Mouse (Mus musculus): Measurements from ENCODE around the gene Gm39653.
"Not testable (repeated sequence)": the region's sequence is repeated elsewhere in the genome, so short reads cannot be mapped to it uniquely, and the experiment has no call there.

Gene Gm39653

DNA sequence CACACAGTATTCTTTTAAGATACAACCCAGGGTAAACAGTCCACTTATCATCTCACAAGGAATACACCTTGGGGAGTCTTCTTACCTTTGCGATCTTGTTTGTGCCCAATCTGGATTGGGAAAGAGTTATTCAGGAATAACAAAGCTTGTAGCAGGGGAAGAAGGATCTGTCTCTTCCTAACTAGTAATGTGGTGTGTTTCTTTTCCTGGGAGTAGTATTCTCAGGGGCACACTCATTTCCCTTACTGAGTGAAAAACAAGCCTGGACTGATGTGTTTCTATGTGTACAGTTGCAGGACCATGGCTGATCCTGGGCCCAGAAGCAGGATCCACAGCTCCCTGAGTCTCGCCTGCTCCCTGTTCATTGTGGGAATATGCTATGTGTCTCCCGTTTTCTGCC lies at the start of gene Gm39653:
Gene Gm39653 (plus strand): TSS at position 301 of the 400 bp plus-strand sequence.
- no peak for DNase-seq (ENCODE audit: low spot score)

DNA sequence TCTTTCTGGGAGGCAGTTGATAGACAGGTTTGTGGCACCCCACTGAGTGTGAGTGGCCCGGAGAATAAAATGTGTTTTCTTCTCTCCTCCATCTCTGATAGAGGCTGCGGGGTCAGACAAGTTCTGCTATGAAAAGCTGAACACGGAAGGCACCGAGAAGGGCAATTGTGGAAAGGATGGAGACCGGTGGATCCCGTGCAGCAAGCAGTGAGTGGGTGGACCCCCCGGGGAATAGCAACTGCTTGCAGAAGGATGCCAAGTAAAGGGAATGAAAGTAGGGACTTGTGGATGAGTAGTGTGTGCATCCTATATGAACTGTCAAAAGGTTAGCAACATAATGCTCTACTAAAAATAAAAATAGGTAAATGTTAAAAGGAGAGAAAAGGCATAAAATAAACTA lies 49.3 kb upstream of the Gm39653 start:
- no peak for DNase-seq (ENCODE audit: low spot score)

DNA sequence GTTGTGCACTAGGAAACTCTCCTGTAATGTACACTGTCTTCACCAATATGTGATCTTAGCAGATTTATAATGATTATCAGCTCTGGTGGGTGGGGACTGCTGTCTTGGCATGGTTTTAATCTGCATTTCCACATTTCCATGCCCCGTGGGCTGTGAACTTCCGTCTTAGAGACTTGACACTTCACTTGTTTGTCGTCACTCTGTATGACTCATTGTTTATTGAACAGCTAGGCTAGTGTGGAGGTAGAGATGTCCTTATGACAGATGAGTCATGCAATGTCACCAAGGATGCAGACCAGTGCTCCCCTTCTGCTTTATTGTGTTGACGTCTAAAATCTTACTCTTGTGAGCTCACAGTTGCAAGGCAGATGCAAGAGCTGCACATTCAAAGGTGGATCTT lies 48.7 kb upstream of the Gm39653 start:
- DNase-seq (ENCODE audit: low spot score), result no peak

DNA sequence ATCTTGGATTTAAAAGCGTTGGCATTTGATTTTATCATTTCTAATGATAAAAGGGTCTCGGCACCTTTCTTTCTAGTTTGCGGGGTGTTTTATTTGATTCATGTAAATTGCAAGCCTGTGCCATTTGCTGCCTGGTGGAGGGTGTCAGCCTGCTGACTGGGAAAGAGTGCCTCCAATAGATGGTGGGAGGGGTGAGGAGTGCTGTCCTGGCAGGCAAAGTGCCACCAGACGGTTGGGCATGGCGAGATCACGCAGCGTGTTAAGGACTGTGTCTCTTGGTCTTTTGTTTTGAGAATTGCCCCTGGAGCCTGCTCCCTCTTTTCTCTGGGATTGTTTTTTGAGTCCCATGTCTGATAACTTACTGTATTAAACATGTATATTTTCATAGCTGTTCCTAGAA lies 43.5 kb upstream of the Gm39653 start:
- DNase-seq (ENCODE audit: low spot score), result no peak

DNA sequence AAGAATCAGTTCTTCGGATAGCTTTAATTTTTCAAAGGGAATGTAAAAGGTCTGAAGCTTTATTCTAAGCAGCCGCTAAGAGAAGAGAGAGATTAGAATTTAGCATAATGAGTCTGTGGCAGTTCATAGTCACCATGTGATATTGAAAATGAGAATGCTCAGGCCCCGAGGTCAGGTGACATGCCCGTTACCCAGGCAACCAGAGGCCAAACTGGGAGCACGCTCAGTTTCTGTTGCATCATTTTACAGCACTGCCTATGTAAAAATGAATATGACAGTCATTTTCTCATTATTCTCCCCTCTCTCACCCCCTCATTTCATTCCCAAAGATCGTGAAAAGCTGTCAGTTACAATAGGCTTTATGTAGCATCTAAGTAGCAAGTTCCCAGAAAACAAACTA lies 42.3 kb upstream of the Gm39653 start:
- peak; percentile 46 for DNase-seq (ENCODE audit: low spot score)

DNA sequence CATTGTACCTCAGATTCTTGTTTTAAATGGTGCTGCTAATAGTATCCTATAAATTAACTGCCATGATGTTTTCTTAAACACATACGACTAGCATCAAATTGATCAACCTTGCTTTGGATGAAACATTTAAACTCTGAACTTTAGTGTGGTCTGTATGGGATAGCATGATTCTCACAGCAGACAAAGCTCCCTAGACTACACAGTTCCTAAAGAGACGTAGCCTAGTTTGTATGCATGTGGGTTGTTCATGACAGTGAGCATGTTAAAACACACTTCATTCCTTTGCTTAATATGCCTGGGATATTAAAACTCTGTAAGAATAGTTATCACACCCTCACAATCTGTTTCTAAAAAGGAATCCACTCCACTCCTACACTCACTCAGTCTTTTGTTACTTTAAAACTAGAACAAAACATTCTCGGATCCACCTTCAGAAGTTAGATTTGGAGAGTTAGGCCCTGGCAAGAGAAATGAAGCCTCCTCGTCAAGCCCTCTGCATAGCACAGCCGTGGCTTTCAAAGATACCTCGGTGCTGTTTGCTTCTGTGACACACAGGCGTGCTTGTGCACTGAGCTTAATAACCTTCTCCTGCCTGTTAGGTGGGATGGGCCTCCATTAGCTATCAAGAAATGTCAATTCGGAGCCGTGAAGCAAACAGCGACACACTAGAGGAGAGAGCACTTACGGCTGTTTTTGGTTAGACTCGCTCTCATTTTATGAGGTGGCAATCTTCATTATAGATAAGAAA lies 41.7 kb upstream of the Gm39653 start:
- peak; percentile 41 for DNase-seq (ENCODE audit: low spot score)

DNA sequence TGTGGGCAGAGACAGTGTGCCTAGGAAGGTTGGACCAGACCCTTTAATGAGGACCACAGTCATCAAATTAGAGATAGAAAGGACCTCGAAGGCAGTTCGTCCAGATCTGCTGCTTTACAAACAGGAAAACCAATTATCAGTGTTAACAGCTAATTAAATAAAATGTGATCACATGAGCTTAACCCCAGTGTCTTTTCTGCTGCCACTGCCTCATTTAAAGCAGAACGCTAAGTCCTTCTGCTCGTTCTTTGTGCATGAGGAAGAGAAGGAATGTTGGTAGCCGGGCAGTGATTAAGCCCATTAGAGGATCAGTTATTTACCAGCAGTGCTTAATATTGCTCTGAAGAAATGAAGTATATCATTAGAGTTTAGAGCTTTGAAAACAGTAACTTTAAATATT lies 39.0 kb upstream of the Gm39653 start:
- no peak for DNase-seq (ENCODE audit: low spot score)

DNA sequence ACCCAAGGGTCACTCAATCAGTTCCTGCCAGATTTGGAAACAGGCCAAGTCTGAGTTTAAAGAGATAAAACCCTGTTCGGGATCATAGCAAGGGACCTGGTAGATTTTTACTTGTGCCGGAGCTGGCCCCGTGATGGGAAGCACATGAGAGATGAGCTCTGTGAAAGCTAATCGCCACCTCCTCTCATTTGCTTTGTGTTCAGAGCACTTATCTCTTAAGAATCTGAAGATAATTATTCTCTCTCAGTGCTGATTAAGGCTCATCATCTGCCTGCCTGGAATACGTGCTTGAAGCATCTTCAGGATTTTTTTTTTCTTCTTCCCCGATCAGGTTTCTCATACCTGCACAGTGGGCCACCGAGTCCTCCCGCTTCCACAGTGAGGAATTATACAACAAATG lies 36.6 kb upstream of the Gm39653 start:
- no peak for DNase-seq (ENCODE audit: low spot score)

DNA sequence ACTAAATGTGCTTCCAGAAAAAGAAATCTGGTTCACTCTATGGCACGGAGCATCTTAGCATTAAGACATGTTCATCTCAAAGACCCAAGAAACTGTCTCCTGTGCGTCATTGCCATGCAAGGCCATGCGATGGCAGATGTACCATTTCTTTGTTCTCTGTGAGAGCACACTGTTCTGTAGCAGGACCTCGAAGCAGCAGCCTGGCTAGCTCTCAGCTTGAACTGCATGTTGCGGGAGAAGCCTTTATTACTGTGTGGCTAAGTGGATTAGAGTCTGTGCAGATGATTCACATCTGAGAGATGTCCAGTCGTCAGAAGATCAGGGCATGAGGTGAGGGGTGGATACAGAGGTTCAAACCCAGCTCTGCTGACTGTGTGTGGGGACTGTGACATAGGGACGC lies 28.9 kb upstream of the Gm39653 start:
- no peak for DNase-seq (ENCODE audit: low spot score)

DNA sequence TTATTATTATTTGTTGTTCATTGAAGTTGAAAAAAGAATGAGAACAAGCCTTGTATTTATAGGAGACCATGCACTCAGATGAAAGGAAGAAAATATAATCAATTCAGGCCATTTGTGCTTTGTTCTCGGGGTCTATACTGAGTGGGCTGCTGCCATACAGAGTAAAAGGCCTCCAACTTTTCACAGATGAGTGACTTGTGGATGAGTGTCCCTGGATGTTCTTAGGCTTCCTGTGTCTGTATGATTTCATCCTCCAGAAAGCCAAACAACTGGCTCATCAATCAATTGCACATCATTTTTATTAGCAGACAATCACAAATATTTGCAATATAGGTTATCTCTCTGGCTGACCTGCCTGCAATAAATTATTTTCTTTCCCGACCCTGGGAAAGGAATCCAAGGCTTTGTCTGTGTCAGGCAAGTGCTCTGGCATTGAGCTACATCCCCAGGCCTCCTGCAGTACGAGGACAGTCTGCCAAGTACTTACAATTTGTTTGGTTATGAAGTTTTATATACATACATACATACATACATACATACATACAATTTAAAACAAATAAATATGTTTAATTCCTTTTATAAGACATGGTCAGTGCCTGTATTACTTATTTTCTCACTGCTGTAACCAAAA lies 11.8 kb upstream of the Gm39653 start:
- no peak for DNase-seq (ENCODE audit: low spot score)

DNA sequence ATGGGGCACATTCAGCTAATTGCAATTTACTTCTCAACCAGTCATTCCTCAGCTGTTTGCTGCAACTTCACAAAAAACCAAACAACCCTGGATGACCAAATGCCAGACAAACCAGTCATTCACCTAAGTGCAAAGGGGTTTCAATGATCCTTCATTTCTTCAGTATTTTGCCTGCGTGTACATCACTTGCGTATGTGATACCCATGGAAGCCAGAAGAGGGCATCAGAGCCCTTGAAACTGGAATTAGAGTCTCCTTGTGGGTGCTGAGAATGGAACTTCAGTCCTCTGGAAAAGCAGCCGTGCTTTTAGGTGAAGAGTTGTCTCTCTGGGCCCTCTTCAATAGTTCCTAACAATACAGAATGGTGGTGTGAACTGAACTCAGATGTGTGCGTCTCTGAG lies 6.2 kb upstream of the Gm39653 start:
- no peak for DNase-seq (ENCODE audit: low spot score)

DNA sequence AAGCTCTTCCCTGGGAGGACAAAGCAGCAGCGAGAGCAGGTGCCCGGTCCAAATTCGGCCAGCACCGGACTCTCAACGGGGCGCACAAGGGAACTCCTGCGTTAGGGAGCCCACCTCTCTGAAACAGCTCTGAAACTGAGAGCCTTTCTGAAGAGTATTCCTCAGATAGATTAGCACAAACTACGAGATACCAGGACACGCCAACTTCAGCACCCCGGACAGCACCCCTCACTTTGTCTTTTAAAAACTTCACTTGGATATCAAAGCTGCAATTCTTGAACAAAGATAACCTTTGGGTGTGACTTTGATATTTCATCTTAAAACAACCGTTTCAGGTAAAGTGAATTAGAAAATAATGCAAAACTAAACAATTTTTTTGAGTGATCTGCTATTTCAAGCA lies 1.2 kb upstream of the Gm39653 start:
- no peak for DNase-seq (ENCODE audit: low spot score)

DNA sequence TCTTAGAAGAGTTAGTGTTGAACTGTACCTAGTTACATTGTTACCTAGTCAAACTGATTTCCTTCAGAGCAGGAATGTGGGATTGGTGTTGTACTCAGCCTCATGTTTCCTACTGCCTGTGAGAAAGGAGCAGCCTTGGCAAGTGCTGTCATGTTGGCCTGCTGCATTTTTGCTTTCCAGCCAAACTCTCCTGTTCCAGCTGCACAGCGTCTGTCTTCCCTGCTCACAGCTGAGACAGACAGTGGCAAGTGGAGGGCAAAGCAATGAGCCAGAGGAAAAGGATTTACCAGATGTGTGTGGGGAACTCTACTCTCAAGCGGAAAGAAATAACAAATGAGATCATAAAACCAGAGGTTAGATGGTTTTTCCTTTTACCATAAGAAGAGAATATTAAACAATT lies 12.4 kb downstream of the Gm39653 start:
- no peak for DNase-seq (ENCODE audit: low spot score)

DNA sequence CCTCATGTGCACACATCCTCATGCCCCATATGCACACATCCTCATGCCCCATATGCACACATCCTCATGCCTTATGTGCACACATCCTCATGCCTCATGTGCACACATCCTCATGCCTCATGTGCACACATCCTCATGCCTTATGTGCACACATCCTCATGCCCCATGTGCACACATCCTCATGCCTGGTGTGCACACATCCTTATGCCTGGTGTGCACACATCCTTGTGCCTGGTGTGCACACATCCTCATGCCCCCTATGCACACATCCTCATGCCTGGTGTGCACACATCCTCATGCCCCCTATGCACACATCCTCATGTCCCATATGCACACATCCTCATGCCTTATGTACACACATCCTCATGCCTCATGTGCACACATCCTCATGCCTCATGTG lies 14.6 kb downstream of the Gm39653 start:
- DNase-seq (ENCODE audit: low spot score), result not testable (repeated sequence)

DNA sequence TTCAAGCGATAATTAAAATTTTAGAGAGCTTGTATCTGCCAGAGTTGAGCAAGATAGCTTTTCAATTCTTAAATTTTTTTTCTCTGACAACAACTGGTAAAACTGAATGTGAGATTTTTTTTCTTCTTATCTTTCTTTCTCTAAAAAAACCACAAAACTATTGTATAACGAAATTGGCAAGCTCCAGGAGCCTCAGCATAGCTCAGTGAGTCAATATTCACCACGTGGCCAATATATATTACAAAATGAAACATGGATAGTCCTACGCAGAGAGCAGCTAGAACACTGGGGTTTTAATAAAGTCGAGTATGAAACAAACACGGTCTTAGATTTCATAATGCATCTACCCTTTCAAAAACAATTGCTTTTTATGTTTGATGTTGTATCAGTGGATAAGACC lies 24.2 kb downstream of the Gm39653 start:
- DNase-seq (ENCODE audit: low spot score), result no peak

DNA sequence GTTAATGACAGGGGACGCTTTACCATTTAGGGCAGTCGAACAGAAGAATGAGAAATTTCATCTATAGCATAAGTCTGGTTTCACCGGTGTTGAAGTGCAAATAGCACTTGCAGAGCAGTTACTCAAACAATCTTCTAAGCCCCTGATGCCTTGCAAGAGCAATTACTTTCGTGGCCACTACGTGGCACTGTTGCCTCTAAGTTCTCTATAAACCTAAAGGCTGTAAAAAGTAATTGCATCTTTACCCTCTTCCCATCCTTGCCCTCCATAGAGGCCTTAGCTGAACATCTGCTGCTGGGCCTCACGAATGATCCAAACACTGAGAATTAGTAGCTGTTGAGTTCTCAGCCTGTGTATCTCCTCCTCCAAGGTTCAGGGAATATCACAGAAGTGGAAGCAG lies 42.2 kb downstream of the Gm39653 start:
- peak; percentile 35 for DNase-seq (ENCODE audit: low spot score)

DNA sequence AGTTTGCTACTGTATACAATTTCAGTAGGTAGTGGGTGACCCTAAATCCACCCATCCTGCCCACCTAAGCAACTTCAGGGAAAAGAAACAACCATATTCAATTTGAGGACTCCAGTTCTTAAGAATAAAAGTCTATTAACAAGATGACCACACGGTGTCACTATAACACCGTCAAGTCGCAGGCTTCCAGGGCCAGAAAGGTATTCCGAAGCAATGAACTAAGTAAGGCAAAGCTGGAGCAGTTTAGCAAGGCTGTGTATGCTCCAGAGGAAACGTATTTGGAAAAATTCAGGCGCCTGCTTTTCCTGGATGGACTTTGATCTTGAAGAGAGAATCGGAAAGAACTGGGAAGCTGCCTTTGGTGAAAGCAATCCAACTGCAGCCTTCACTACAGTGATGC lies 43.8 kb downstream of the Gm39653 start:
- peak; percentile 38 for DNase-seq (ENCODE audit: low spot score)

DNA sequence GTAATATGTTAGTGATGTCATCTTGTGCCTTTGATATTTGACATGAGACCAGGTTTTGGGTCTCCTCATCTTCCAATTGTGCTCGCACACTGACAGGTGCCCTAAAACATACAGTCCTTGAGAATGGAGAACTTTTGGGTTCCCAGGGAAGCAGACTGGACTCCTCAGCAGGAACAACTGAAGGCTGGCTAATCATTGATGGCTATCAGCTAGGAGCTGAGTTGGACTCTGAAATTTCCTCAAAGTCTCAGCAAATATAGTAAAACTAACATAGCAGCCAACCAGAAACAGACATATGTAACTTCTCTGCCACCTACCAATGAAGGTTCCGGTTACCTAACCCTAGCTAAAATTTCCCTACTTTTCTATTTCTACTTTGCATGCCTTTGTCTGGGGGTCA lies 50.3 kb downstream of the Gm39653 start:
- DNase-seq (ENCODE audit: low spot score), result no peak

DNA sequence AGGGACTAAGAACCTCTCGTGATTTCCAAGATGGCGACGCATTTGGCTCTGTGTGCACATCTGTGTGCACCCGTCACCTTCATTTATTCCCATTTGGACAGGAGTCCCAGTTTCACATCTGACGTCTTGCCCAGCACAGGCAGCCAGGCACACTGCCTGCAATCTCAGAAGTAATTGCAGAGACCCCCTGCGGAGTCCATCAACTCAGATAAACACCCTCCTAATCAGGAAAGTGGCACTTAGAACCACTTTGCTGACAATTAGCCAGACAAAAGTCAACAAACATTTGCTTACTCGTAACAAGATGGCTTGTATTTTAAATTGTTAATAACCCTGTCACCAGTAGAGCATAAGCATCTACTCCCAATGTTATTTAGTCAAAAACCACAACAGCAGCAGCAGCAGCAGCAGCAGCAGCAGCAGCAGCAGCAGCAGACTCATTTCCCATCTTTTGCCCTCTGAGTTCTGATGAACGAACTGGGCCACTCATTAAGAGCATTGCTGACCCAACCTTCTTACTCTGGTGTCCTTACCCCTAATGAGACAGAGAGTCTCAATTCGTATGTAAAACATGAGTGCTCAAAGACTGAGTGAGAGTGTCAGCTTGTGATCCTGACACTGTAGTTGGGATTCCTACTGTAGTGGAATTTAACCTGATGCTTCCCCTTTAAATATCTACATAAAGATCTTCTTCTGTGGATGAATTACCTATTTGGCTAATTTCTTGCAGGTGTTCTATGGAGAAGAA lies 51.6 kb downstream of the Gm39653 start:
- no peak for DNase-seq (ENCODE audit: low spot score)

DNA sequence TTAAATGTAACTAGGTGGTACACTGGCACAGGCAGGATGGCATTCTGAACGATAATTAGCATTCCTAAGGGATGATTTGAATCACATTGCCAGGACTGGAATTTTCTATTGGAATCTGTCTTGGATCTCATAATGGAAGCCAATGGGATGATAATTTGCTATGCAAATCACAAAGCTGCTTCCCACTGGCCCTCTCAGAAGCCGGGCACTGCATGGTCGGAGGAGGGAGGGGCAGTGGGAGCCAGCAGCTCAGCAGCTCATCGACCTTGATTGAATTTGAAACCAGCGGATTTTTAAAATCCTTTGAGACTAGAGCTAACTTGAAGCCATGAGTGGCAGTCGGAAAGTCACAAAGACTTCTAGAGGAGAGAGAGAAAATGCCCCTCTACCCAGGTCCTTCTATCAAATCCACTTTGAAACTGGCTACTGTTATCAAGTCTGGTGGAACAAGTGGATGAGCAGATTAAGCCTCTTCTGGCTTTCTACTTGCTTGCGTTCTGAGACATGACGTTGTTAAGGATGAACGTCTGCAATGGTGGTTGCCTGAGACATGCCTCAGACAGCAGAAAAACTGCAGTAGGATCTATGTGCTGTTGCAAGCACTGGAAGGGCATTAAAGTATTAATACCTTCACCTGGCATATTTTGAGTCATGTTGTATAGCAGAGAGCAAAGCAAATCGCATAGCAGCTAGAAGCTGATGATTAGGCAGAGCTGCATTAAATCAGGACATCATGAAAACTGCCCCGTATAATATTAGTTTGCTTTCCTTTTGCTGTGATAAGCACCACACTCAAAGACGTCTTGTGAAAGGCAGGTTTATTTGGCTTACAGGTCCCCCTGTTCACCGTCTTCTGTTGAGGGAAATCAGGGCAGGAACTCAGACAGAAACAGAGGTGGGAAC lies 52.4 kb downstream of the Gm39653 start:
- no peak for DNase-seq (ENCODE audit: low spot score)

DNA sequence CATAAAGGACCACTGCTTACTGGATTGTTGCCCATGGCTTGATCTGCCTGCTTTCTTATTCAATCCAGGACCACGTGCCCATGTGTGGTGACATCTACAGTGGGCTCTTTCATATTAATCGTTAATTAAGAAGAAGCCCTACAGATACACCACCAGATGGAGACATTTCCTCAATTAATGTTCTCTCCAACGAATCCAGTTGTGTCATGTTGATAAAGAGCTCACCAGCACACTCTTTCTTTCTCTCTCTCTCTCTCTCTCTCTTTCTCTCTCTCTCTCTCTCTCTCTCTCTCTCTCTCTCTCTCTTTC lies 53.0 kb downstream of the Gm39653 start:
- DNase-seq (ENCODE audit: low spot score), result no peak
